Mouse (Mus musculus) neural tube, embryonic 15.5 days (tissue): ENCODE data around the gene Tlk1. TPM values are rescaled to one million over a fixed set of nuclear protein-coding genes. Genes with fewer than 3 reads are reported as not detected.

Experiments used
- ATAC-seq: fragments of 200-750 bp; cut with Nextera tagmentation; 2 replicates; pipeline ENCODE4 v1.8.0; 2017; ENCODE audit warnings: mild to moderate bottlenecking, moderate TSS enrichment, moderate library complexity; ENCODE audit not compliant: low FRiP score
- H3K27ac ChIP-seq: fragments of 300-500 bp; sonication (generic); replicated peaks from 2 replicates; pipeline ENCODE4 v1.5.1; 2015; ENCODE audit warnings: mild to moderate bottlenecking, inconsistent platforms
- H3K27me3 ChIP-seq: fragments of 300-500 bp; sonication (generic); replicated peaks from 2 replicates; pipeline ENCODE4 v1.6.1; 2015; ENCODE audit warnings: inconsistent platforms
- H3K36me3 ChIP-seq: fragments of 300-500 bp; sonication (generic); 2 replicates; pipeline ENCODE4 v1.6.1; 2015; ENCODE audit warnings: inconsistent platforms
- H3K4me1 ChIP-seq: fragments of 300-500 bp; sonication (generic); 2 replicates; pipeline ENCODE4 v1.6.1; 2015; ENCODE audit warnings: inconsistent platforms
- H3K4me2 ChIP-seq: fragments of 300-500 bp; sonication (generic); 2 replicates; pipeline ENCODE4 v1.6.1; 2015; ENCODE audit warnings: inconsistent platforms, mild to moderate bottlenecking, moderate library complexity
- H3K4me3 ChIP-seq: fragments of 300-500 bp; sonication (generic); replicated peaks from 2 replicates; pipeline ENCODE4 v1.5.1; 2015; ENCODE audit warnings: mild to moderate bottlenecking, inconsistent platforms
- H3K9ac ChIP-seq: fragments of 300-500 bp; sonication (generic); replicated peaks from 2 replicates; pipeline ENCODE4 v1.6.1; 2015; ENCODE audit warnings: mild to moderate bottlenecking, inconsistent platforms
- H3K9me3 ChIP-seq: fragments of 300-500 bp; sonication (generic); replicated peaks from 2 replicates; pipeline ENCODE4 v1.6.1; 2016; ENCODE audit warnings: inconsistent platforms
- WGBS: fragments of 180-500 bp; shearing (Covaris S2); methylation state at CpG from one replicate; pipeline ENCODE4 v1.1.7; 2015; ENCODE audit warnings: mixed read lengths; 5-methylcytosine and 5-hydroxymethylcytosine counted together
- polyA plus RNA-seq: library from polyadenylated mRNA; unstranded; fragments of >200 nt; fragmentation: Nextera tagmentation; extraction: Ambion mirVana; gene quantifications from 2 replicates; pipeline ENCODE4 v1.2.1, GENCODE M21; 2015

The Tlk1 gene
- polyA plus RNA-seq, 1 experiment from 2014 or later = 27.4 TPM

DNA sequence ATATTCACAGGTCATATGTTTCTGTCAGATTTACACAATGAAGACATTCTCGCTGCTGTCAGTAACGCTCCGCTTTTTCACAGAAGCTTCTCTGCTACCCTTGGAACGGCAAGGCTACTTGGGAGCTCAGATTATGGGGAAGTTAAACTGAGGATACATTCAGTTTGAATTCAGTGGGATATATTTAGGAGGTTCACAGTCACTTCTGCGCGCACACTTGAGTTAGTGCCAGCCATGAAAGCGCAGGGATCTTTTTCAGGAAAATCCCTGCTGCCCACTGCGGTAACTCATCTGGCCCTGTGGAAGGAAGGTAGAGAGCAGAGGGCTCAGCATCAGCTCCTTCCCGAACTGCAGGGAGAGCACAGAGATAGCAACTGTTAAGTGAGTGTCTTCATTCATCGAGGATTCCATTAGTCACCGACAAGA lies 27.3 kb upstream of the Tlk1 start:
- no peak for ATAC-seq
- peak overlapping the region; percentile 18; the same call in 1 of the 2 replicates for H3K4me3 ChIP-seq
- no peaks in the 10 kb centered on the region for H3K36me3 ChIP-seq
- peaks cover 9% of the 10 kb centered on the region for H3K4me1 ChIP-seq
- no peak overlapping the region for H3K9ac ChIP-seq
- H3K27me3 ChIP-seq = no peaks in the 10 kb centered on the region
- no peak overlapping the region for H3K27ac ChIP-seq
- peak overlapping the region; percentile 46 for H3K4me2 ChIP-seq
- 29% methylated on average over 11 of the region's 11 CpGs for WGBS
- no peaks in the 10 kb centered on the region for H3K9me3 ChIP-seq

DNA sequence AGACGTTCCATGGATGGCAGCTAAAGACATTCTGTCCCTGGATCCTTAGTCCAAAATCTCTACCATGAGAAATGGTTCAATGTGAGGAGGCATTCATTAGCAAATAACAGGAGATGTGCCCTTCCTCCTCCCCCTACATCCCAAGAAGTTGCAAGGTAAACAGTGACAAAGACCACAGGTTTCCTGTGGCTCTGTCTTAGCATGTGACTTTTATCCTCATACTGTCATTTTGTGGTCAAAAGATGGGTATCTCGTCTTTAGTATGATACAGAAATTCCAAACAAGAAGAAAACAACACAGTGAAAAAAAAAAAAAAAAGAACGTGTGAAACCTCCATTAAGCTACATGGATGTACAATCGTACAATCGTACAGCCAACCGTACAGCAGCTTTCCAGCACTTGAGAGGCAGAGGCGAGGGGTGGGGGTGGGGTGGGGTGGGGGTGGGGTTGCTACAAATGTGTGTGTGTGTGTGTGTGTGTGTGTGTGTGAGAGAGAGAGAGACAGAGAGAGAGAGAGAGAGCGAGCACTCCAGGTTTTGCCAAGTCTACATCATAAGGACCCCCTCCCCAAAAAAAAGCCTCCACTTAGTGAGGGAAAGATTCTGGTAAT lies 26.8 kb upstream of the Tlk1 start:
- H3K4me3 ChIP-seq = peak overlapping the region; percentile 18; the same call in 1 of the 2 replicates
- no peak overlapping the region for H3K9ac ChIP-seq
- H3K27me3 ChIP-seq = no peaks in the 10 kb centered on the region
- no peaks in the 10 kb centered on the region for H3K9me3 ChIP-seq
- no peak overlapping the region for H3K27ac ChIP-seq
- peaks cover 9% of the 10 kb centered on the region for H3K4me1 ChIP-seq
- no peak for ATAC-seq
- peak overlapping the region; percentile 46 for H3K4me2 ChIP-seq
- WGBS = 44% methylated on average over 8 of the region's 8 CpGs
- no peaks in the 10 kb centered on the region for H3K36me3 ChIP-seq

DNA sequence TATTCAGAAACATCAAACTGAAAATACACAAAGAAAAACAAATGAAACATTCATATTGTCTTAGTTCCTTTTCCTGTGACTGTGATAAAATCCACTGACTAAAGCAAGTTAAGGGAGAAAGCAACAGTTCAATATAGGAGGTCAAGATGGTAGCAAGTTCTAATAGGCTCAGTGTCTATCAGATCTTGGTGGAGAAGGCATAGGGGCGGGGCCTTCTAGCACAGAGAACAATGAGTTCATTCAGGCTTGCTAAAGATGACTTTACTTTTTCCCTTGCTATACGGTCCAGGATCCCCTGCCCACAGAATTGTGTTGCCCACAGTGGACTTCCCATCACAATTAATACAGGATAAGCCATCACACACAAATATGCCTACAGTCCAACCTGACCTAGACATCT lies 20.3 kb upstream of the Tlk1 start:
- no peaks in the 10 kb centered on the region for H3K27me3 ChIP-seq
- no peak overlapping the region for H3K4me2 ChIP-seq
- no peak overlapping the region for H3K9ac ChIP-seq
- ATAC-seq = no peak
- H3K4me1 ChIP-seq = peaks cover 5% of the 10 kb centered on the region; the same call in 1 of the 2 replicates
- no peak overlapping the region for H3K4me3 ChIP-seq
- H3K36me3 ChIP-seq = no peaks in the 10 kb centered on the region
- WGBS = 53% methylated on average over 2 of the region's 2 CpGs
- no peak overlapping the region for H3K27ac ChIP-seq
- no peaks in the 10 kb centered on the region for H3K9me3 ChIP-seq

DNA sequence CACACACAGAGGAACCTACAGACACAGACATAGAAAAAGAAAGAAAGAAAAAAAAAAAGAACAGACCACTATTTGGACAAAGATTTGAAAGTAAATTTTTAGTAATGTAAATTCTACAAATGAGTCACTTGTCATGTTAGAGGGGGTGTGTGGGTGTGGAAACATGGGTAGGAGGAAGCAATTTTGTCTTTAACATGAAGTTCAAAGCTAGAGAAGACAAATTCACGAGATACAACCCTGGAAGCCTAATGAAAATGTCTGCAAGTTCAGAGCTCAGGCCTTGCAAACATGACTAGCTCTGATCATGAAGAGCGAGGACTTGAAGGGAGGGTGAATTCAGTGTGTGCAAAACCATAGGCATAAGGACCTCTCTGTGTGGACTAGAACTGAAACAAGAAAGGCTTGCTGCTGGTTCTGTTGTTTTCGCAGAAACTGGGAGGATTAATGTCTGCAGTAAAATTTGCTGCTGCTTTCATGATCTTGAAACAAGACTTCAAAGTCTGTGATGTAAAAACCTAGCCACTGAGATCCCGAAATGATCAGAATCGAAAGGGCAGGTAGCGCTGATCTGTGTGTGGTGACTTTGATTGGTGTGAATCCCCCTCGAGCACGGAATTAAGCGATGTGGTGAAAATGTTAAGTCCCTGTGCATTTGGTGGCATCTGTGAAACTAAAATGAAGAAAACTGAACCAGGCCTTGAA lies 19.3 kb upstream of the Tlk1 start:
- 87% methylated on average over 9 of the region's 9 CpGs for WGBS
- Histone ChIP-seq H3K9me3 (no peaks in the 10 kb centered on the region), H3K27me3 (no peaks in the 10 kb centered on the region), H3K9ac (no peak overlapping the region), H3K4me2 (no peak overlapping the region), H3K4me1 (peaks cover 5% of the 10 kb centered on the region; the same call in 1 of the 2 replicates), H3K4me3 (no peak overlapping the region), H3K36me3 (no peaks in the 10 kb centered on the region), H3K27ac (no peak overlapping the region)
- ATAC-seq = no peak

DNA sequence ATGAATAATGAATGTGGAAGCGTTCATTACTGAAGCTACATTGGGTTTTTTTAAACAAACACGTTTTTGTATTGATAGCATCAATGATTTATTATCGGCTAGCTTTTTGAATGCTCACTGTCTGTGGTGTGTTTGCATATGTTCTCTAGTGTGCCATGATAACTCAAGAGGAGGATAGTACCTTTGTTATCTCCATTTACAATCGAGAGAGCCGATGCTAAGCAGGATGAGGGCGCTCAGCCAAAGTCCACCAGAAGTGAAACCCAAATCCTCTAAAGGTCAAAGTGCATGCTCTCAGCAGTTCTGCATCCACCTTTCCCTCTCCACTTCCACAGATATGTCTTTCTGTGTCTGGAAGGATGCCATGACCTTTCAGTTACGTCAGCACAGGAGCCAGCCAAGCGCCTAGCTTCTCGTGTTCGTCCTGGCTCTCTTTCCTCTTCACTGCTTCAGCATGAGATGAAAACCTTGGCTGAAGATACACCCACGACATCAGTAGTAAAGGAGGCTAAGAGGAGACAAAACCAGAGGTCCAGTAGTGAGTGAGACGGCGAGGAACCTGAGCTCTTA lies 16.6 kb upstream of the Tlk1 start:
- Histone ChIP-seq H3K27me3 (no peaks in the 10 kb centered on the region), H3K4me2 (no peak overlapping the region), H3K27ac (no peak overlapping the region), H3K36me3 (no peaks in the 10 kb centered on the region), H3K4me1 (no peaks in the 10 kb centered on the region), H3K9ac (no peak overlapping the region), H3K9me3 (no peaks in the 10 kb centered on the region), H3K4me3 (no peak overlapping the region)
- no peak for ATAC-seq
- 71% methylated on average over 13 of the region's 13 CpGs for WGBS

DNA sequence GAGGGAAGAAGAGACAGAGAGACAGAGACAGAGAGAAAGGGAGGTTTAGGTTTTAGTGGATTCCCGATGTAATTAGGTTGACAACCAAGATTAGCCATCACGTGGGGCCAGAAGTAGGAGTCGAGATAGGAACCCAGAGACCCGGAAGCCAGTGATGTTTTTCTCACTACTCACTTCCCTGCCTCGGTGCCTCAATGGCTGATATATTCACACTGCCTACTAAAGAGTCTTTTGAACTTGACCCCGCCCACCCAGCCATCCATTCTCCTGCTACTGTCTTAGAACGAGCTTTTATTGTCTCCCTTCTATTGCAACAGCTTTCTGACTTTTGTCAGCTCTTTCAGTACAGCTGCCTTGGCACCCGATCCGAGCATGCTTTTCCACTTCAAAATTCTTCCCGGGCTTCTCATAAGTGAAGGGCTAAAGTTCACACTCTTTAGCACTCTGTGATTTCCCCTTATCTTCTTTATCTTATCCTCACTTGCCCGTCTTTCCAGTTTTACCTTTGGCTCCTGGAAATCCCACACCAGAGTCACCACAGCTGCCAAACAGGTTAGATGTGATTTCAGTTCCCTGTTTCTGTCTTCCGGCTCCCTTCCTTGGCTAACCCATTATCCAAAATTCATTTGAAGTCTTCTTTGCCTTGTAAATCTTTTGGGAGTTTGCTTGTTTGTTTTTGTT lies 13.1 kb upstream of the Tlk1 start:
- Histone ChIP-seq H3K36me3 (no peaks in the 10 kb centered on the region), H3K27ac (no peak overlapping the region), H3K9ac (no peak overlapping the region), H3K4me3 (no peak overlapping the region), H3K4me1 (no peaks in the 10 kb centered on the region), H3K4me2 (peak overlapping the region; percentile 21), H3K9me3 (no peaks in the 10 kb centered on the region), H3K27me3 (no peaks in the 10 kb centered on the region)
- 11% methylated on average over 12 of the region's 12 CpGs for WGBS
- ATAC-seq = no peak

DNA sequence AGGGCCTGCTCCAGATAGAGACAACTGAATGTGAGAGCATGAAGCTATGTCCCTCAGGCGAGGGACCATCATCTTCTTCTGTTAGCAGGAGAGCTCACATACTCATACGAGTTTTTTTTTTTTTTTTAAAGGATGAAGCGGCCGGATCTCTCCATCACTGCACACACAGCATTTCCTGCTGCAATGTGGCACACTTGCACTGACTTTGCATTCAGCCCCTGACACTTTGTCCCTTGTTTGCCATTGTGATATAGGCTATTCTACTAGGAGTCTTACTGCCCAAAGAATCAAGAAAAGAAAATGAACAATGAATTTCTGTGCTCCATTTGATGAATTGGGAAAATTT lies 10.8 kb upstream of the Tlk1 start:
- Histone ChIP-seq H3K4me1 (no peaks in the 10 kb centered on the region), H3K4me3 (no peak overlapping the region), H3K36me3 (no peaks in the 10 kb centered on the region), H3K4me2 (no peak overlapping the region), H3K27me3 (no peaks in the 10 kb centered on the region), H3K9me3 (no peaks in the 10 kb centered on the region), H3K9ac (no peak overlapping the region), H3K27ac (no peak overlapping the region)
- 65% methylated on average over 4 of the region's 4 CpGs for WGBS
- no peak for ATAC-seq

DNA sequence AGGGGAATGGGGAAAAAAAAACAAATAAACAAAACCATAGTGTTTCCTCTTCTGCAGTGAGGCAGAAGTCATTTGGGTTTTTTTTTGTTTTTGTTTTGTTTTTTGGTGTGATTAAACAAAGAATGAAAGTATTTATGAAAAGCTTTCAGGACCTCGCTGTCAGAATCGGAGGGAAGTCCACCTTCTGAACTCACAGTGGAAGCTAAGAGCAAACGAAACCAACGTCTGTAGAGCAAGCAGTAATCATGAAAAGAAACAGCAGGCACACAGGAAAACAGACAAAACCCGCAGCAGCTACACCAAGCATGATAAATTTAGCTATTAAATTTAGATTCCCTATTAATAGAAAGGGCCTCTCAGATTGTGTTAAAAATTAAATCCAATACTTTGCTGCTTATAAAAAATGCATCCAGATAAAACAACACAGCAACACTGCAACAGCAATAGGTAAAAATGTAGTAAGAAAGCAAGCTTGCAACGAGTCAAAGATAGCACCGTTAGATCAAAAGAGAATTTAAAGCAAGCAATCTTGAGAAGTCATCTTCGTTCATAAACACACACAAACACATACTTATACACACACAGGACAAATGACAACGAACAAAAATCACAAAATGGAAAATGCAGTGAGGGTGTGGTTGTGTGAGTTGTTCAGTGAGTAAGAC lies 10.2 kb upstream of the Tlk1 start:
- no peaks in the 10 kb centered on the region for H3K27me3 ChIP-seq
- no peaks in the 10 kb centered on the region for H3K4me1 ChIP-seq
- H3K4me3 ChIP-seq = no peak overlapping the region
- no peaks in the 10 kb centered on the region for H3K9me3 ChIP-seq
- no peak for ATAC-seq
- no peaks in the 10 kb centered on the region for H3K36me3 ChIP-seq
- H3K9ac ChIP-seq = no peak overlapping the region
- H3K27ac ChIP-seq = no peak overlapping the region
- 71% methylated on average over 9 of the region's 9 CpGs for WGBS
- no peak overlapping the region for H3K4me2 ChIP-seq

DNA sequence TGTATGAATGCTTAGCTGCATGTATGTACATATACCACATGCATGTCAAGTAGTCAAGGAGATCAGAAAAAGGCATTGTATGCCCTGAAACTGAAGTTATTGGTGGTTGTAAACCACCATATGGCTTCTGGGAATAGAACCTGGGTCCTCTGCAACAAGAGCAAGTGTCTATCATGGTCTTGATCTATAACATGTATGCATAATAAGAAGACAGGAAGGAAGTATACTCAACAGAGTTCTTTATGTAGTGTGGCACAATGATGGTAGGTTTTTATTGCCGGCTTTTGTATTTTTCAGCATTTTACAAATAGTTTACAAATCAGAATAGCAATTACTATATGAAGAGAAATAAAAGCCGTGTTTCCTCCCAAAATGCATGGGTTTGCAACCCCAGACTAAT lies 9.7 kb upstream of the Tlk1 start:
- WGBS = 85% methylated on average over 2 of the region's 2 CpGs
- H3K4me3 ChIP-seq = no peak overlapping the region
- H3K9me3 ChIP-seq = no peaks in the 10 kb centered on the region
- H3K9ac ChIP-seq = no peak overlapping the region
- no peak for ATAC-seq
- no peak overlapping the region for H3K4me2 ChIP-seq
- no peaks in the 10 kb centered on the region for H3K27me3 ChIP-seq
- no peak overlapping the region for H3K27ac ChIP-seq
- no peaks in the 10 kb centered on the region for H3K36me3 ChIP-seq
- H3K4me1 ChIP-seq = no peaks in the 10 kb centered on the region

DNA sequence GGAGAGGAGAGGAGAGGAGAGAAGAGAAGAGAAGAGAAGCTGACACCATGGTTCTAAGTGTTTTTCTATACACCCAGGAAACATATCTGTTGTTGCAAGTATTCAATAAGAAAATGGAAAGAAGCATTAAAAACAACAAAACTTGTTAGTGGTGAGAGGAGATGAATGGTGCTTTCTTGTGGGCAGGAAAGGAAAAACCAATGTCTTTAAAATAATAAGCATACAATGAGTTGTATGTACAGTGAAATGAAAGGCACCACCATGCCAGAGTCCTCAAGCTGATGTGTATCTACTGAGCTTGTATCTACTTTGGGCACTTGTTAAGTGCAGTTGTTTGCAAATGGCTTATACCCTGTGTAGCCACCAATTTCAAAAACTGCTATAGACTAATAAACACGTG lies 7.7 kb upstream of the Tlk1 start:
- 63% methylated on average over 1 of the region's 1 CpGs for WGBS
- Histone ChIP-seq H3K36me3 (no peaks in the 10 kb centered on the region), H3K9me3 (no peaks in the 10 kb centered on the region), H3K27ac (no peak overlapping the region), H3K4me3 (no peak overlapping the region), H3K9ac (no peak overlapping the region), H3K4me2 (no peak overlapping the region), H3K4me1 (no peaks in the 10 kb centered on the region), H3K27me3 (no peaks in the 10 kb centered on the region)
- no peak for ATAC-seq

DNA sequence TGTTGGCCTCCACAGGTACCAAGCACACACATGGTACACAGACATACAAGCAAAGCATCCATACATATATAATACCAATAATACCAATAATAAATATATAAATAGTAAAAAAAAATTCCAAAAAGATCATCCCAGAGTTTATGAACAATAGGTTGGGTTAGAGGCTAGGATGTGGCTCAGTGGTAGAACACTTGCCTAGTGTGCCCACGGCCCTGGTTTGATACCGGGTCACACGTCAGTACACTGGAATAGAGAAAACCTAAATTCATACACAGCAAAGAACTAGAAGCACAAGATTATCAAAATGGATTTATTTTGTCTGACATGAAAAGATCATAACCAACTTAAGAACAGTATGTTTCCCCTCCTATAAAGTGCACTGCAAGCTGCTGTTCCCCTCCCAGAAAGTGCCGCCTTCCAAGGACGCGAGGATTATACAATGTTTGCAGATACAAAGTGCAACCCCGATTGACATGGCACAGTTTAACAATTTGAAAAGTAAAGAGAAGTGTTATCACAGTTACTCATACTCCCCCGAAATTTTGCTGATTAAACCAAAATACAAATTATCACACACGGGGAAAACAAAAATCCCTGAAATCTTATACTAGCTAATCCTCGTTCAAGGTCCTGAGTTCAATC lies 6.3 kb upstream of the Tlk1 start:
- Histone ChIP-seq H3K27ac (no peak overlapping the region), H3K27me3 (no peaks in the 10 kb centered on the region), H3K9me3 (no peaks in the 10 kb centered on the region), H3K4me1 (0 out of 2 replicates have a peak, but pooled peaks cover 1% of the 10 kb centered on the region), H3K9ac (no peak overlapping the region), H3K36me3 (no peaks in the 10 kb centered on the region), H3K4me3 (no peak overlapping the region), H3K4me2 (no peak overlapping the region)
- ATAC-seq = no peak
- WGBS = 91% methylated on average over 10 of the region's 10 CpGs
